Mouse (Mus musculus) limb, embryonic 11.5 days (tissue): ENCODE measurements around the gene Stpg4. TPM values are rescaled to one million over a fixed set of nuclear protein-coding genes. Genes with fewer than 3 reads are reported as not detected.

Experiments
- ATAC-seq: fragments of 200-750 bp; cut with Nextera tagmentation; 2 replicates; pipeline ENCODE4 v1.8.0; 2017; ENCODE audit warnings: low read depth; ENCODE audit not compliant: insufficient number of reproducible peaks, low FRiP score, low TSS enrichment
- DNase-seq: peaks from one replicate; pipeline ENCODE4 v3.0.0-alpha.2; 2015; ENCODE audit warnings: low spot score
- H3K27ac ChIP-seq: fragments of 300-500 bp; sonication (generic); replicated peaks from 2 replicates; pipeline ENCODE4 v1.5.1; 2014; ENCODE audit warnings: low read depth, mild to moderate bottlenecking, low read length
- H3K27me3 ChIP-seq: fragments of 300-500 bp; sonication (generic); 2 replicates; pipeline ENCODE4 v1.6.1; 2014; ENCODE audit warnings: mild to moderate bottlenecking, low read length, mixed read lengths; ENCODE audit not compliant: control insufficient read depth, insufficient read depth
- H3K36me3 ChIP-seq: fragments of 300-500 bp; sonication (generic); 2 replicates; pipeline ENCODE4 v1.6.1; 2014; ENCODE audit warnings: mild to moderate bottlenecking, low read length, moderate library complexity, mixed read lengths; ENCODE audit not compliant: control insufficient read depth, insufficient read depth
- H3K4me1 ChIP-seq: fragments of 300-500 bp; sonication (generic); 2 replicates; pipeline ENCODE4 v1.6.1; 2014; ENCODE audit warnings: low read length, mixed read lengths; ENCODE audit not compliant: control insufficient read depth, insufficient read depth
- H3K4me2 ChIP-seq: fragments of 300-500 bp; sonication (generic); 2 replicates; pipeline ENCODE4 v1.6.1; 2014; ENCODE audit warnings: low read depth, mild to moderate bottlenecking, moderate library complexity; ENCODE audit not compliant: severe bottlenecking
- H3K4me3 ChIP-seq: fragments of 300-500 bp; sonication (generic); 2 replicates; pipeline ENCODE4 v1.5.1; 2014; ENCODE audit warnings: low read depth, low read length
- H3K9ac ChIP-seq: fragments of 300-500 bp; sonication (generic); 2 replicates; pipeline ENCODE4 v1.6.1; 2014; ENCODE audit warnings: mild to moderate bottlenecking, low read length
- H3K9me3 ChIP-seq: fragments of 300-500 bp; sonication (generic); 2 replicates; pipeline ENCODE4 v1.6.1; 2016; ENCODE audit warnings: low read length; ENCODE audit not compliant: control insufficient read depth
- WGBS: fragments of 180-500 bp; shearing (Covaris S2); extraction: QIAGEN DNeasy Blood & Tissue Kit; methylation state at CpG from one replicate; pipeline ENCODE4 v1.1.7; 2014; 5-methylcytosine and 5-hydroxymethylcytosine counted together
- polyA plus RNA-seq: library from polyadenylated mRNA; unstranded; fragments of >200 nt; fragmentation: Nextera tagmentation; extraction: Ambion mirVana; gene quantifications from 2 replicates; pipeline ENCODE4 v1.2.1, GENCODE M21; 2014

Stpg4 gene
- polyA plus RNA-seq, 1 experiment from 2014 or later, result 0.23 TPM

DNA sequence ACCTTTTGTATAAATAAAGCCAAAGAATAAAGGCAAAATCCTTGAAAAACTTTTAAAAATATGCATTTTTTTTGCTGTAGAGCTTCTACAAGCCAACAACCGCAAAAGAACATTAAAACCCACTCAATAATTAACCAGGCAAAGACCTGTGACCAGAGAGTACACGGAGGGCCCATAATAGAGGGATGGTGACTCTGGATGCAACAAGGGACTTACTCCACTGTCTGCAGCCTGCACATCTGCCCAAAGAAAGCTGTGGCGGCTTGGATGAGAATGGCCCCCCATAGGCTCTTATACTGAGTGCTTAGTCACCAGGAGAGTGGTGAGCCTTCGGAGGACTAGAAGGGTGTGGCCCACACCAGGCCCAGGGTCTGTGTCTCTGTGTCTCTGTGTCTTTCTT lies 24.1 kb downstream of the Stpg4 start:
- Histone ChIP-seq H3K4me3 (no peak overlapping the region), H3K36me3 (no peaks in the 10 kb centered on the region), H3K9ac (no peak overlapping the region), H3K9me3 (no peaks in the 10 kb centered on the region), H3K4me2 (no peak overlapping the region), H3K27me3 (no peaks in the 10 kb centered on the region), H3K27ac (no peak overlapping the region), H3K4me1 (no peaks in the 10 kb centered on the region)
- ATAC-seq, result no peak
- no peak for DNase-seq
- 78% methylated on average over 4 of the region's 4 CpGs for WGBS

DNA sequence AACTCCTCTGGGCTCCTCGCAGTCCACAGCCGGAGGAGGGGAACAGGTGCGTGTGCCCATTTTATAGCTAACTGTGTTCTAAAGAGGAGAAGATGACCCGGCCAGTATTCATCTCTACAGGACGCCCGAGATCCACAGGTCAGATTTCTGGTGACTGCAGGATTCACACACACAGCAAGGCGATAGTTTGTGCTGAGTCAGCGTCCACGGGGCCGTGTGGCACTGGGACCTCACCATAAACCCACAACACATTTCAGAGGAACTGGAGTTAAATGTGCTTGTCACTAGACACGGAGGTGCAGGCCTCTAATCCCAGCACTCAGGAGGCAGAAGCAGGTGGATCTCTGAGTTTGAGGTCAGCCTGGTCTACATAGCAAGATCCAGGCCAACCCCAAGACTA lies 25.1 kb downstream of the Stpg4 start:
- Histone ChIP-seq H3K4me2 (no peak overlapping the region), H3K27ac (no peak overlapping the region), H3K9me3 (no peaks in the 10 kb centered on the region), H3K36me3 (no peaks in the 10 kb centered on the region), H3K4me1 (no peaks in the 10 kb centered on the region), H3K27me3 (no peaks in the 10 kb centered on the region), H3K9ac (no peak overlapping the region), H3K4me3 (no peak overlapping the region)
- DNase-seq (no peak), ATAC-seq (no peak)
- WGBS, result 90% methylated on average over 11 of the region's 11 CpGs

DNA sequence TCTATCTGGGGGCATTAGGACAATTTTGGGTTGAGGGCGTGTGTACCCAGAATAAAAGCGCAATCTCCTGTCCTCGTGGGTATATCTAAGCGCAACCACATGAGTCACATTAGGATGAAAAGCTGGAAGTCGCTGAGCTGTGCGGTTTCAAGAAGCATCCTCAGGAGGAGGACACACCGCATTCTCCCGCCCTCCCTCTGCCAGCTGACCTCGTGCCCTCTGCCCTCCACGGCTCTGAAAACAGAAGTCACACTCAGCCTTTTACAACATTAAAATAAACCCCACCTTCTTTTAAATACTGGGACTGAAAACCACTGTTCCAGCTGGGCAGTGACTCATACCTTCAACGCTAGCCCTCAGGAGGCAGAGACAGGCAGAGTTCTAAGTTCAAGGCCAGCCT lies 30.5 kb downstream of the Stpg4 start:
- H3K4me3 ChIP-seq, result no peak overlapping the region
- H3K27me3 ChIP-seq, result no peaks in the 10 kb centered on the region
- WGBS, result 78% methylated on average over 11 of the region's 11 CpGs
- H3K27ac ChIP-seq, result no peak overlapping the region
- H3K9me3 ChIP-seq, result no peaks in the 10 kb centered on the region
- DNase-seq, result no peak
- no peaks in the 10 kb centered on the region for H3K4me1 ChIP-seq
- no peak for ATAC-seq
- H3K9ac ChIP-seq, result no peak overlapping the region
- no peak overlapping the region for H3K4me2 ChIP-seq
- H3K36me3 ChIP-seq, result no peaks in the 10 kb centered on the region

DNA sequence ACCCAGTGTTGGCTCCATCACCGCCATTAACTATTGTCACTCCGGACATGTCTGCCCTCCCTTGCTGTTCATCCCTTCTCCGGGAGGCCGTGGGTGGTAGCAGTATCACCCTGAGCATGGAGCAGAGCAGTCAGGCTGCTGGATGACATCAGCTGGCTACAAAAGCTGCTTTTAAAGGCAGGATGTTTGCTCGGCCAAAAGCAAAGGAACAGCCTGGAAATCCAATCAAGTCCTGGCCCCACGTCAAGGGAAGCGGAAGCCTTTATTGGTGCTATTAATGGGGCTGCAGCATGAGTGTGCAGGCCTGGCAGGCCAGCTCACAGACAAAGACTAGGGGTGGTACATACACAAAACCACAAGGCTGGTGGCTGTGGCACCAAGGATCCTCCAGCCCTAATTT lies 36.3 kb downstream of the Stpg4 start:
- Histone ChIP-seq H3K27ac (no peak overlapping the region; the same call in 1 of the 2 replicates), H3K4me3 (no peak overlapping the region), H3K36me3 (no peaks in the 10 kb centered on the region), H3K9ac (no peak overlapping the region), H3K4me1 (peaks cover 3% of the 10 kb centered on the region; the same call in 1 of the 2 replicates), H3K4me2 (no peak overlapping the region), H3K9me3 (no peaks in the 10 kb centered on the region), H3K27me3 (no peaks in the 10 kb centered on the region)
- ATAC-seq, result peak; percentile 57; the same call in 1 of the 2 replicates
- no peak for DNase-seq
- 59% methylated on average over 7 of the region's 7 CpGs for WGBS

DNA sequence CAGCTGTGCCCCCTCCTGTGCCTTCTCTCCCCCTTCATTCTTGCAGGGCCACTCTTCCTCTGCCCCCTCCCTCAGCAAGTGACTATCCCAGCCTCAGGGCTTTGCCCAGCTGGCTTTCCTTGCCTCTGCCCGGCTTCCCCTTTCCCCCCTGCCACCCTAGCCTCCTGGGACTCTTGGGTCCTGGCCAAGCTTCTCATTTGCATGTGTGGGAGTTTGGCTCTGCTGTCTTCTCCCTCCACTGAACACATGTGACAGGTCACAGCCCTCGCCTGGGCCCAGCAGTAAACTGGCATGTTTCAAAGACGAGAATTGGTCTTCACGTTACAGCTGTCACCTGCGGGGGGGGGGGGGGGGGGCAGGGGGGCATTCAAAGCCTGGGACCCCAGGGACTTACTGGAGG lies 40.5 kb downstream of the Stpg4 start:
- Histone ChIP-seq H3K4me3 (no peak overlapping the region), H3K4me2 (no peak overlapping the region), H3K27me3 (no peaks in the 10 kb centered on the region), H3K36me3 (no peaks in the 10 kb centered on the region), H3K9ac (no peak overlapping the region), H3K9me3 (no peaks in the 10 kb centered on the region), H3K4me1 (peaks cover 3% of the 10 kb centered on the region; the same call in 1 of the 2 replicates), H3K27ac (no peak overlapping the region)
- ATAC-seq, result no peak
- WGBS, result 43% methylated on average over 4 of the region's 5 CpGs
- no peak for DNase-seq

DNA sequence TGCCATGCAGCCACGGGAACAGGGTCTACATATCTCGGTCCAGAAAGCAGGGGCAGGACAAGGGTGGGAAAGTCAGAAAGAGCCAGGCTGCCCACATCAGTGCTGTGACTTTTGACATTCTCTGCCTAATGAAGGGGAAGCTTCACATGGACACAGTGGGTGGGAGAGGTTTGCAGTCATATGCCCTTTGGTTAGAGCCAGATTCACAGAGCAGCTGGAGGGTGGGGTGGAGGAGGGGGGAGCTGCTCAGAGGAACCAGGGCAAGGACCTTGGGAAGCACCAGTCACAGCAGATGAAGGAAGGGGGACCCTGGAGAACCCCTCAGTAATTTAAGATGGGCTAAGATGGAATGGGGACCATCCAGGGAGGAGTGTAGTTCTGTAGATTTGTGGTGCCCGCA lies 41.7 kb downstream of the Stpg4 start:
- Histone ChIP-seq H3K4me2 (no peak overlapping the region), H3K4me1 (no peaks in the 10 kb centered on the region), H3K9me3 (no peaks in the 10 kb centered on the region), H3K9ac (no peak overlapping the region), H3K4me3 (no peak overlapping the region), H3K27ac (no peak overlapping the region), H3K36me3 (no peaks in the 10 kb centered on the region), H3K27me3 (no peaks in the 10 kb centered on the region)
- ATAC-seq (no peak), DNase-seq (no peak)
- 73% methylated on average over 3 of the region's 3 CpGs for WGBS

DNA sequence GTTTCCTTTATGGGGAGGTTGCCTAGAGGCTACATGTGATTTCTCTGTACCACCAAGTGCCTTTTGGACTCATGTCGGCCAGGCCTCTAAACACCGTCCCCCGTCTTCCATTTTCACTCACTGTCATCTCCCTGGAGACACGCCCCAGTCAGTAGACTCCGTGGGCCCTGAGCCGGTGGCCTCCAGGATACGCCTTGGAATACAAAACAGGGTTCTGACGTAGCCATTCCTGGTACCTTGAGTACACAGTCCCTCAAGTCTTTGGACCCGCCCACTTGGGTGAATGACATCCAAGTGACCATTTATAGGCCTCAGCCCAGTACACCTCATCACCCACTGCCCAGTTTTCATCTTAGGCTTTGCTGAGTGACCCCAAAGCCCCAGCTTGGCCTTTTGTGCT lies 46.9 kb downstream of the Stpg4 start:
- Histone ChIP-seq H3K36me3 (no peaks in the 10 kb centered on the region), H3K27me3 (no peaks in the 10 kb centered on the region), H3K4me2 (no peak overlapping the region), H3K4me1 (peaks cover 48% of the 10 kb centered on the region), H3K27ac (no peak overlapping the region), H3K9ac (no peak overlapping the region), H3K4me3 (no peak overlapping the region), H3K9me3 (no peaks in the 10 kb centered on the region)
- no peak for ATAC-seq
- WGBS, result 88% methylated on average over 9 of the region's 9 CpGs
- no peak for DNase-seq

DNA sequence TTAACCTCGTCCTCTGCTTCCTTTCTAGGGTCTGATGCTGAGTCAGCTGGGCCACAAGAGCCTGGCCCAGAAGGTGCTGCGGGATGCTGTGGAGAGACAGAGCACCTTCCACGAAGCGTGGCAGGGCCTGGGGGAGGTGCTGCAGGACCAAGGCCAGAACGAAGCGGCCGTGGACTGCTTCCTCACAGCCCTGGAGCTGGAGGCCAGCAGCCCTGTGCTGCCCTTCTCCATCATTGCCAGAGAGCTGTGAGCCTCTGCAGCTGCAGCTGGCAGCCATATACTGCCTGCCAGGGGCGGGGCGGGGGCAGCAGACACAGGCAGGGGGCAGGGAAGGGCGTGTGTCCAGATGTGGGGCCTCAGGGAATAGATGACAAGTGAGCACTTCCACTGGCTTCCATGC lies 47.7 kb downstream of the Stpg4 start:
- no peak overlapping the region for H3K4me3 ChIP-seq
- H3K27me3 ChIP-seq, result no peaks in the 10 kb centered on the region
- peak overlapping the region; percentile 74; the same call in 1 of the 2 replicates for H3K27ac ChIP-seq
- H3K4me1 ChIP-seq, result peaks cover 53% of the 10 kb centered on the region
- H3K36me3 ChIP-seq, result no peaks in the 10 kb centered on the region
- ATAC-seq (no peak), DNase-seq (peak; percentile 57)
- H3K9me3 ChIP-seq, result no peaks in the 10 kb centered on the region
- peak overlapping the region; percentile 50 for H3K9ac ChIP-seq
- WGBS, result 19% methylated on average over 10 of the region's 10 CpGs
- H3K4me2 ChIP-seq, result 0 out of 2 replicates have a peak overlapping the region, but pooled peaks have one; percentile 2

DNA sequence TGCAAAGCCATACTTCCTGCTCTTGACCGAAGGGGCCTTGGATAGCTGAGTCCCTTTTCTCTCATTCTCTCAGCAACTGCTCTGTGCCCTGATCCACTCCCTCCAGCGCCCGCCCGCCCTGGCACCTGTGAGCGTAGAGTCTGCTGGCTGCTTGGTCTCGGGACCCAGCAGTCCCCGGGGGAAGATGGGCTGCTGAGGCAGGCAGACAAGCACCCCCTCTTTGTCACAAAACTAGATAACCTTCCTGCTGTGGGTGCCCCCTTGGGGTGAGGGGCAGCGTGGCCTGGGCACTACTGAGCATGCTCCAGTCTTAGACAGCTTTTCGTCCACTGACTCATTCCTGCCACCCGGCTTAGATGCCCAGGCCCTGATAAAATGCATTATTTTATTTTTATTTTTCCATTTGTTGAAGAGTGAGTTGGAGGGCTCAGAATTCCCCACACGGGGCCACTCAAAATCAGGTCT lies 48.3 kb downstream of the Stpg4 start:
- H3K4me1 ChIP-seq, result peaks cover 53% of the 10 kb centered on the region
- H3K27ac ChIP-seq, result peak overlapping the region; percentile 74; the same call in 1 of the 2 replicates
- H3K4me2 ChIP-seq, result no peak overlapping the region
- H3K9ac ChIP-seq, result no peak overlapping the region
- no peak for ATAC-seq
- H3K4me3 ChIP-seq, result no peak overlapping the region
- H3K27me3 ChIP-seq, result no peaks in the 10 kb centered on the region
- DNase-seq, result no peak
- 84% methylated on average over 11 of the region's 11 CpGs for WGBS
- H3K36me3 ChIP-seq, result no peaks in the 10 kb centered on the region
- H3K9me3 ChIP-seq, result no peaks in the 10 kb centered on the region
